Mouse (Mus musculus) liver, embryonic 14.5 days (tissue): ENCODE results near the gene Lrp5. TPM values are rescaled to one million over a fixed set of nuclear protein-coding genes. Genes with fewer than 3 reads are reported as not detected.

Source experiments
- ATAC-seq: fragments of 200-750 bp; cut with Nextera tagmentation; 2 replicates; pipeline ENCODE4 v1.8.0; 2017; ENCODE audit warnings: moderate number of reproducible peaks, mild to moderate bottlenecking, moderate library complexity; ENCODE audit not compliant: insufficient read depth
- DNase-seq, 3 experiments: peaks; one replicate each; pipeline ENCODE4 v3.0.0-alpha.2; 2012 to 2013; ENCODE audit warnings: low read depth in 3 of 3, low spot score in 3 of 3
- H3K27ac ChIP-seq: fragments of 300-500 bp; sonication (generic); 2 replicates; pipeline ENCODE4 v1.5.1; 2014; ENCODE audit warnings: moderate library complexity, mild to moderate bottlenecking, control low read depth, inconsistent platforms
- H3K27me3 ChIP-seq: fragments of 300-500 bp; sonication (generic); 2 replicates; pipeline ENCODE4 v1.6.1; 2014; ENCODE audit warnings: mild to moderate bottlenecking, low read length, moderate library complexity; ENCODE audit not compliant: control insufficient read depth, insufficient read depth
- H3K36me3 ChIP-seq: fragments of 300-500 bp; sonication (generic); replicated peaks from 2 replicates; pipeline ENCODE4 v1.6.1; 2014; ENCODE audit warnings: low read depth; ENCODE audit not compliant: control insufficient read depth, insufficient read depth
- H3K4me1 ChIP-seq, 2 experiments: fragments of 200-500 bp in 1 of 2; fragments of 300-500 bp in 1 of 2; sonication (generic) in 1 of 2; replicated peaks; 2 replicates each; pipeline ENCODE4 v1.6.1; 2012 to 2014; ENCODE audit warnings: antibody characterized with exemption in 1 of 2, inconsistent platforms in 1 of 2, low read length in 1 of 2; ENCODE audit not compliant: control insufficient read depth in 2 of 2, insufficient read depth in 2 of 2
- H3K4me2 ChIP-seq: fragments of 300-500 bp; sonication (generic); 2 replicates; pipeline ENCODE4 v1.6.1; 2014; ENCODE audit warnings: low read depth, mild to moderate bottlenecking, control low read depth, moderate library complexity
- H3K4me3 ChIP-seq, 2 experiments: fragments of 200-500 bp in 1 of 2; fragments of 300-500 bp in 1 of 2; sonication (generic) in 1 of 2; 2 replicates each; pipeline ENCODE4 v1.5.1; 2012 to 2014; ENCODE audit warnings: low read depth in 2 of 2, low read length in 2 of 2, mild to moderate bottlenecking in 2 of 2, control low read depth in 1 of 2, inconsistent platforms in 1 of 2, moderate library complexity in 1 of 2; ENCODE audit not compliant: insufficient read depth in 1 of 2
- H3K9ac ChIP-seq: fragments of 300-500 bp; sonication (generic); replicated peaks from 2 replicates; pipeline ENCODE4 v1.6.1; 2014; ENCODE audit warnings: mild to moderate bottlenecking, control low read depth, moderate library complexity
- H3K9me3 ChIP-seq: fragments of 300-500 bp; sonication (generic); 2 replicates; pipeline ENCODE4 v1.6.1; 2016; ENCODE audit warnings: low read length, mixed read lengths; ENCODE audit not compliant: control insufficient read depth
- CTCF ChIP-seq: IDR thresholded peaks from 2 replicates; pipeline ENCODE4 v1.5.1; 2016; ENCODE audit warnings: antibody characterized with exemption, low read depth, control low read depth
- EP300 ChIP-seq: IDR thresholded peaks from 2 replicates; pipeline ENCODE4 v1.6.1; 2016; ENCODE audit warnings: antibody characterized with exemption, low read depth
- WGBS: fragments of 180-500 bp; shearing (Covaris S2); extraction: QIAGEN DNeasy Blood & Tissue Kit; methylation state at CpG from one replicate; pipeline ENCODE4 v1.1.7; 2014; ENCODE audit not compliant: insufficient replicate concordance; 5-methylcytosine and 5-hydroxymethylcytosine counted together
- polyA plus RNA-seq, 2 experiments: library from polyadenylated mRNA; depleted of rRNA in 1 of 2; stranded (reverse) in 1 of 2; unstranded in 1 of 2; fragments of >200 nt; fragmentation: Nextera tagmentation in 1 of 2; extraction: Ambion mirVana in 1 of 2; gene quantifications; 2 replicates each; pipeline versions ENCODE4 v1.2.1 to v1.2.3; 2012 to 2014

Gene Lrp5
- polyA plus RNA-seq, 2 experiments = 2.3 to 6.8 TPM

DNA sequence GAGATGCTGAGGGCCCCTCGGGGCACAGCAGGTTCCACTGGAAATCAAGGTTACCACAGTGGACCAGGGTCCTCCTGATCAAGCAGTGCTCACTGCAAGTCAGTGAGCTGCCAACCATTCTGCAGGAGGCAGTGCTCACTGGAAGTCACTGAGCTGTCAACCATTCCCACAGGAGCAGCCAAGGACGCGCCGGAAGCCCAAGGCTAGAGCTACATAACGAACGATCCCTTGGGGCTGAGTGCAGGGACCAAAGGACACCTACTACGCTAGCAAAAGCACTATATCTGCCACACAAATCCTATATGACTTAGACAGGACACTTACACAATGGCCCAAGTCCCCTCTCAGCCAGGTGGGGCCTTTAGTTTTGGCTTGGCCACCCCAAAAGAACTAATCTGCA is 5.6 kb downstream of the Lrp5 start:
- no peaks in the 10 kb centered on the region for H3K36me3 ChIP-seq
- peaks cover 0 to 9% of the 10 kb centered on the region in 2 experiments; a peak in 2 of 4 replicates for H3K4me1 ChIP-seq
- no peak for TF ChIP-seq CTCF
- TF ChIP-seq EP300 = no peak
- H3K9ac ChIP-seq = no peak overlapping the region
- no peaks in the 10 kb centered on the region; the same call in 1 of the 2 replicates for H3K27me3 ChIP-seq
- WGBS = 83% methylated on average over 7 of the region's 7 CpGs
- no peak overlapping the region for H3K4me2 ChIP-seq
- ATAC-seq (no peak), DNase-seq (no peak)
- H3K9me3 ChIP-seq = no peaks in the 10 kb centered on the region
- H3K4me3 ChIP-seq = no peak overlapping the region
- H3K27ac ChIP-seq = no peak overlapping the region

DNA sequence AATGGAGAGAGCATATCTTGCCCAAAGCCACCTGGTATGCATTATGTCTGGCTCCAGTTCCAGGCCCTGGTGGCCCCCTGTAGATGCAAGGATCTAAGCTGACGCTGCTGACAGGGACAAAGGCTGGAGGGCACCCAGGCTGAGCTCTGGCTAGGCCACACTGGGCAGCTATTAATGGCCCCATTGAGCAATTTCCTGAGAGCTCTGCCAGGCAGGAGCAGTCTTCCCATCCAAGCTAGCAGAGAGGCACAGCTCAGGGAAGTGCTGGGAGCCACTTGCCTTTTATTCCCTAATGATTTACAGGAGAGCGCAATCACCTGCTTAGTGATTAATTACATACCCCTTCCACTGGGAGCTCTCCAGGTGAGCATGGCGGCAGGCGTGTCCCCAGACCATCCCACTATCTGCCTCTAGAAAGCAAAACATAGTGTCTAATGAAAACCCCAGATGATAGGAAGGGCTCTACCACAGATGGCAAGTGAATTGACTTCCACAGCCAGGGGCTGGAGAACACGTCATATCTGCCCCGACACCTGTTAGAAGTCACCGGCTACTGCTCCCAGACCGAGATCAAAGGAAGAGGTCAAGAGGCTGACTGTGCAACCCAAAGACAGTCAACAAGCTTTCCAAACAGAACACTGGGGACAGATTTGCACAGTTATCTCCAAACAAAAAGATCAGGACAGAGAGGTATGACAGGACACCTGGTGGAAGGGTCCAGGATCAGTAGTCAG is 12.1 kb downstream of the Lrp5 start:
- no peaks in the 10 kb centered on the region for H3K36me3 ChIP-seq
- ATAC-seq = peak; percentile 78
- H3K9me3 ChIP-seq = no peaks in the 10 kb centered on the region
- TF ChIP-seq CTCF = no peak
- no peak for TF ChIP-seq EP300
- no peaks in the 10 kb centered on the region for H3K27me3 ChIP-seq
- H3K4me3 ChIP-seq = no peak overlapping the region
- no peak overlapping the region for H3K27ac ChIP-seq
- H3K4me1 ChIP-seq = peaks cover 0 to 6% of the 10 kb centered on the region in 2 experiments; a peak in 2 of 4 replicates
- H3K9ac ChIP-seq = no peak overlapping the region
- peak in 2 of 3 experiments; percentile 27 to 32 for DNase-seq
- WGBS = 61% methylated on average over 8 of the region's 8 CpGs
- no peak overlapping the region for H3K4me2 ChIP-seq

DNA sequence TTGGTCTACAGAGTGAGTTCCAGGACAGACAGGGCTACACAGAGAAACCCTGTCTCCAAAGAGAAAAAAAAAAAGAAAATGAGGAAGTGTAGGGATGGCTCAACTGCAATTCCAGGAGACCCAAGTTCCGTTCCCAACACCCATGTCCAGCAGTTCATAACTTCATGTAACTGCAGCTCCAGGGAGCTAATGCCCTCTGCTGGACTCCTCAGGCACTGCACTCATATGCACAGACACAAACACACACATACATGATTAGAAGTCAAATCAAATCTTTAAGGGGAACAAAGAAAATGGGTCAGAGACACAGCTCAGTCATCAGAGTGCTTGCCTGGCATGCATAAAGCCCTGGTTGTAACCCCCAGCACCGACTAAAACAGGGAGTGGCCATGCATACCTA is 13.2 kb downstream of the Lrp5 start:
- TF ChIP-seq CTCF (peak; percentile 65), EP300 (no peak)
- no peaks in the 10 kb centered on the region for H3K36me3 ChIP-seq
- H3K4me2 ChIP-seq = no peak overlapping the region
- ATAC-seq (no peak), DNase-seq (no peak)
- H3K9ac ChIP-seq = no peak overlapping the region
- no peak overlapping the region for H3K4me3 ChIP-seq
- H3K4me1 ChIP-seq = peaks cover 0 to 14% of the 10 kb centered on the region in 2 experiments; a peak in 2 of 4 replicates
- no peak overlapping the region for H3K27ac ChIP-seq
- H3K27me3 ChIP-seq = no peaks in the 10 kb centered on the region
- H3K9me3 ChIP-seq = no peaks in the 10 kb centered on the region
- WGBS = 79% methylated on average over 2 of the region's 2 CpGs

DNA sequence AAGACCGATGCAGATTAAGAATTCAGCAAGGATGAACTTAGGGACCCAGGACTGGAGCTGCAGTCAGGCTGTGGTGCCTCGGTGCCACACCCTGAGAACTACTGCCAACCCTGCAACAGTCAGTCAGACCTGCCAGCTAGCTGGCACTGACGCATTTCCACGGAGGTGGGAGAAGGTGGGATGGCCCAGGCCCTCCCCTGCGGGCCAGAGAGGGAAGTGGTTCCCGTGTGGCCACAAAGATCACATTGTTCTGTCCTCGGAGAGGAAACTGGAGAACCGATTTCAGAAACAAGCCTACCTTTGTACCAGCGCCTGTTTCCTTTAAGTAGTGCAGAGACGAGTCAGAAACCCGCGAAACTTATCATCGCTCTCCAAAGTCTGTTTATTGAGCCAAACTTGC is 17.3 kb downstream of the Lrp5 start:
- H3K4me3 ChIP-seq = no peak overlapping the region
- no peaks in the 10 kb centered on the region for H3K36me3 ChIP-seq
- TF ChIP-seq CTCF (no peak), EP300 (no peak)
- DNase-seq = no peak
- no peak overlapping the region for H3K4me2 ChIP-seq
- H3K27me3 ChIP-seq = no peaks in the 10 kb centered on the region
- peaks cover 8 to 46% of the 10 kb centered on the region in 2 experiments for H3K4me1 ChIP-seq
- 17% methylated on average over 13 of the region's 13 CpGs for WGBS
- H3K27ac ChIP-seq = no peak overlapping the region
- no peak for ATAC-seq
- no peak overlapping the region for H3K9ac ChIP-seq
- no peaks in the 10 kb centered on the region for H3K9me3 ChIP-seq

DNA sequence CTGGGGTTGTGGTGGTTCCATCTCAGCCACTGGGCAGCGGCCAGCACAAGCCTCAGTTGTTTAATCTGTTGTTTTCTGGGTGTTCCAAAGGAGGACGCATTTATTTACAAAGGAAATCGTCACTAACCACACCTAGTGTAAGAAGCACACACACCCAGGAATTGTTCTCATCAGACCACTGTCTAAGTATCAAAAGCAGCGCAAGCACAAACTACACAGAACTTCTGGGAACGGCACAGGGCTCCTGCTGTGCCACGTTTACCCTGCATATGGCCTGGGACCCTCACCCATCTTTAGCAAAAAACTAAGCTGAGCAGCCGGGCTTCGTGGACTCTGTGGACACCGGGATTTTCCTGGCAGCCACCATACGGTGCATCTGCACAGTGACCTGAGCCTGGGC is 17.8 kb downstream of the Lrp5 start:
- Histone ChIP-seq H3K4me2 (no peak overlapping the region), H3K27me3 (no peaks in the 10 kb centered on the region), H3K9me3 (no peaks in the 10 kb centered on the region), H3K4me1 (peaks cover 8 to 43% of the 10 kb centered on the region in 2 experiments), H3K4me3 (no peak overlapping the region), H3K27ac (no peak overlapping the region), H3K36me3 (no peaks in the 10 kb centered on the region), H3K9ac (no peak overlapping the region)
- ATAC-seq = no peak
- DNase-seq = no peak
- TF ChIP-seq CTCF (no peak), EP300 (no peak)
- WGBS = 56% methylated on average over 10 of the region's 10 CpGs
